Mouse (Mus musculus): ENCODE measurements around the gene Slc25a11.

Slc25a11 gene

DNA sequence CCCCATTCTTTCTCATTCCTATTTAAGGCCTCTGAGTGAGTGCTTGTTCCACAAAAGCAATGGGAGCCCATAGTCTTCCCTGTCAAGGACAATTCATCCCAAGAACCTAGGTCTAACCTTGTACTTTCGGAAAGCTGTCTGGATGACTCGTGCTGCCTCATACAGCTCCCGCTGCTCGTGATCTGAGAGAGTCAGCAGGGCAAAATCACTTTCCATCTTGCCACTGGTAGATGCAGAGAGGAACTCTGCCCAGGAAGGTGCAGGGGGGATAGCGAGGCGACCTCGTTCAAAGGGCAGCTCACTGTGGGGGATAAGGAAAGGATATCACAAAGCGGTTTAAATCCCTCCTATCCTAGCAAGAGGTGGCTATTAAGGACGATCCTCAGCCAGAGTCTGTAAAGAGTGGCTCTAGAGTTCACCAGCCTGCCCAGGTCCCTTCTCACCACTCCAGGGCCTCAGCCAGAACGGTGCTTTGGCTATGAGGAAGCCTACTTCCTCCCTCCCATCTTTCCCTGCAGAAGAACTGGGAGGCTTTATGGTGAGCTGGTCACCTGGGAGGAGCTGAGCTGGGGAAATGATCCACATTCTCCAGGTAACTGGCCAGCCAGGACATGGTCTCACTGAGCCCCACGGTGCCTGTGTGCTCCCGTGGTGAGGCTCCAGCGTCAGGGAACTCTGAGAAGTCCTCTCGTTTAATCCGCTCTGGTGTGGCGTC, 24.2 kb upstream of the Slc25a11 start:
- no peak for TF ChIP-seq GATA4 (IDR thresholded peaks at IDR 0.05; ENCODE audit: insufficient replicate concordance, low read length)

GRCm38 (mm10) chr11:70670483-70670882, 23.2 kb upstream of the Slc25a11 start:
- TF ChIP-seq GATA4 (IDR thresholded peaks at IDR 0.05; ENCODE audit: insufficient replicate concordance, low read length): no peak

- no peak for TF ChIP-seq GATA4 (IDR thresholded peaks at IDR 0.05; ENCODE audit: insufficient replicate concordance, low read length)
These were observed 22.5 kb upstream of the Slc25a11 start for GRCm38 (mm10) chr11:70669582-70670345.

DNA sequence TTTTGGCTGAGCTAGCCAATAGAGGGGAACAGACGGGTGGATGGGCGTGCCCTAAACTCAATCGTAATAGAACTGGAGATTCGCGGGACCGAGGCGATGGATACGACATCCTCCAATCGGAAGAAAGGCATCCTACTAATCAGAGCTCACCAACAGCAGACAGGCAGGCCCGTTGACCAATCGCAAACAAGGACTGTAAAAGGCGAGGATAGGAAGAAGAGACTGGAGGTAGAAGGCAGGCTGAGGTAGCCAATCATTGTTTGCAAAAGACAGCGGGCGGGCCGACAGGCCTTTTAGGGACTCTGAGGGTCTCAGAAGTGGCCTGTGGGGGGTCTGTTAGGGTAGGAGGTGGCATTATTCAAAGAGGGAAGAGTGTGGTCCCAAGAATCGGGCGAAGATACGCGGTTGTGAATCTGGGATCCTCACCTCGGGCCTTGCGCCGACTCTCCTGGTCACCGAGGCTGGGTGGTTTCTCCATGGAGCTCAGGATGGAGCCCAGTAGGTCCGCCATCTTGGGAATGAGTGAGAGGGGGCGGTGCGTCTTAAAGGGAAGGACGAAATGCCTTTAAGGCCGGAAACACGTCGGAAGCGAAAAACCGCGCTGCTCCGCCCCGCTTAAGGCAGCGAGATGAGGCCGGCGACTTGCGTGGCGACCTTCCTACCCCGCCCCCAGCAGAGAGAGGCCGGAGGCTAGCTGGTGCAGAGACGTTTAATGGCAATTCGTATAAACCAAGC, 21.7 kb upstream of the Slc25a11 start, which contains the start of gene Spag7:
TSS of gene Spag7 (minus strand) at position 646 of the 735 bp plus-strand sequence.
- TF ChIP-seq GATA4 (IDR thresholded peaks at IDR 0.05; ENCODE audit: insufficient replicate concordance, low read length): no peak

DNA sequence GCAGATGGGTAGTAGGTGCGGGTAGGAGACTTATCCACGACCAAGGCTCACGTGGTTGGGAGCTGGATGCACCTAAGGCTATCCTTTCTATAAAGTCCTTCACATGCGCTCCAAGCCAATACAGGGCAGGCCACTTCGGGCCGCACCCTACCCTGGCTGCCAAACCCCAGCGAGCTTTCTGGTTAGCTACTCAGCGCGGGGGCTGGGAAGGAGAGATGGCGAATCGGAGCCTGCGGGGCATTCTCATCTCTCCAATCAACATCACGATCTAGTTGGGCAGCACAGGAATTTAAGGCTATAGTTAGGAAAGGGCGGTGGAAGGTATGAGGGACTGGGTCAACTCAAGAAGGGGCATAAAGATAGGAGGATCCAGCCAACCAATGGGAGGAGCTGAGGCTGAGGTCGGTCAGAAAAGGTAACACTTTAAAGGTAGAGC, 21.1 kb upstream of the Slc25a11 start:
- no peak for TF ChIP-seq GATA4 (IDR thresholded peaks at IDR 0.05; ENCODE audit: insufficient replicate concordance, low read length)

DNA sequence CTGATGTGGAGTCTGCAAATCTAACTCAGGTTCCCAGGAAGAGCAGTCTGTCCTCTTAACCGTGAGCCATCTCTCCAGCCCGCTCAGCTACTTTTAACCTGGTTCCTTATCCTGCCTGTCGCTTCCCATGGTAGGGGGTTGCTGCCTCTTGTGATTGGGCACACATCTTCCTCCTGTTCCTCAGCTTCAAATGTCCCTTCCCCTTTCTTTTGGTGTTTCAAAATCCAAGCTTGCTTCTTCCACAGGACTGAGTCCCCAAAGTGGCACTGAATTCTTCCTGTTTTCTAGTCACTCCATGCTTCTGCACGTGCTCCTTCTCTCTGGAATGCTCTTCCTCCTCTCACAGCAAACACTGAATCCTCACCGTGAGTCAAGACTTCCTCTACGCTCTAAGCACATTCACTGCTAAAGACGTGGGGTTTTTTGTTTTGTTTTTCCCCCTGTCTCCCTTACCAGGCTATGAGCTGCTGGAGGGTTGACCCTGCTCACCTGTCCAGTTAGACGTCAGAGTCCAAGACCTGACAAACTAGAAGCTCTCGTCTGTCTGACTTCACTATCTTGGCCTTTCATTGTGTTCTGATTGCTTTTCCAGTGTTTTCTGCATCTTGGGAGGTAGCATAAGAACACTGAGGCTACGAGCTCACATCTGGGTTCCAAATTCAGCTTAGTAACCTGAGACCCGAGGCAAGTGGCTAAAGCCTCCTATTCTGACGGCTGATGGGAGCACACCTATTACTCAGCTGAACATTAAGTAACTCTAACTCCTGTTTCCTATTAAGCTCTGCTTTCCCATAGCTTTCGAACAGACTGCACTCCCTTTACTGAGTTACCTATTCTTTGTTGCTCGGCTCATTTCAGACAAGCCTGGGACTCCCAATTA, 20.2 kb upstream of the Slc25a11 start:
- TF ChIP-seq GATA4 (IDR thresholded peaks at IDR 0.05; ENCODE audit: insufficient replicate concordance, low read length): no peak

DNA sequence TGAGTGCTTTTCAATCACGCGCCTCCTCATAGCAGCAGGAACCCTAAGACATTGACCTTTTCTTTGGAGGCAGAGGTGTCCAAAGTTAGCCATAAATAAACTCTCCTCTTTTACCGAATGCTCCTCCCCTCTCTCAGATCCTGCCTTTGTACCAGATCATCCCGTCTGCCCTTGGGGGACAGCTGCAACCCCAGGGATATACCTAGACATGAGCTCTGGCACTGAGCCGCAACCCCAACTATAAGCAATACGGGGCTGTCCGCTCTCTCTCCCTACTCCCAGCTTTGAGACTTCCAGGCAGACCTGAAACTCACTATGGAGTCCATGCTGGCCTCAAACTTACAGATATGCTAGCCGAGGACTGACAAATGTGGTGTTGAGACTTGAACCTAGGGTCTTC, 19.4 kb upstream of the Slc25a11 start:
- TF ChIP-seq GATA4 (IDR thresholded peaks at IDR 0.05; ENCODE audit: insufficient replicate concordance, low read length): no peak

- TF ChIP-seq GATA4 (IDR thresholded peaks at IDR 0.05; ENCODE audit: insufficient replicate concordance, low read length): no peak
These were observed 17.5 kb upstream of the Slc25a11 start for GRCm38 (mm10) chr11:70664741-70665140.

DNA sequence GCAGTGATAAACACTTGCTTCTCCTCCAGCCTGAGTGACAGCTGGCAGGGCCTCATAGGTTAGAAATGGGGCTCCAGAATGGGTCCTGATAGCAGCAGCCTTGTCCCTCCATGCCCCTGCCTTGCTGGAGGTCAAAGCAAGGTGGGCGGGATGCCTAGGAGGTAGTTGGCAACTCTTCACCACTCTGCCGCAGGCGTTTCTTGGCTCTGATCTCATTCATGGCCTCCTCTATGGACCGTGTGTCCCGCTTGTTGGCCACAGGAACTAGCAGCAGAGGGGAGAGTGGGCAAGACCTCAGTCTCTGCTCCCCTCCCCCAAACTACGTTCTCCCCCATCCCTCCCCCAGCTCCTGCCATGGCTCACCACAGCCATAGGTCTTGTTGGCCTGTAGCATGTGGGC, 16.7 kb upstream of the Slc25a11 start:
- no peak for TF ChIP-seq GATA4 (IDR thresholded peaks at IDR 0.05; ENCODE audit: insufficient replicate concordance, low read length)

DNA sequence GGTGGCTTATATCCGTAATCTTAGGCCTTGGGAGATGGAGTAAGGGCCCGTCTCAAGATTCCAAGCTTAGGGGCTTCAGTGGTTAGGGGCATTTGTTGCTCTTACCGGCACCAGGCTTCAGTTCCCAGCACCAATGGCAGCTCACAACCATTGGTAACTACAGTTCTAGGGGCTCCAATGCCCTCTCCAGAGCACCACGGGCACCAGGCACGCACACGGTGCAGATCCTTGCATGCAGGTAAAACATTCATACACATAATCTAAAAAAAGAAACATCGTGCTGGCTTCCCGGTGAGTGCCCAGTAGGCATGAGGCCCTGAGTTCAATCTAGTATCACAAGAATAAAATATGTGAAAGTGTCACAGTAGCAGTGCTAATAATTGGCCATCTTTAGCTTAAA, 15.8 kb upstream of the Slc25a11 start:
- no peak for TF ChIP-seq GATA4 (IDR thresholded peaks at IDR 0.05; ENCODE audit: insufficient replicate concordance, low read length)

- no peak for TF ChIP-seq GATA4 (IDR thresholded peaks at IDR 0.05; ENCODE audit: insufficient replicate concordance, low read length)
These were observed 13.3 kb upstream of the Slc25a11 start for GRCm38 (mm10) chr11:70660571-70660970.

DNA sequence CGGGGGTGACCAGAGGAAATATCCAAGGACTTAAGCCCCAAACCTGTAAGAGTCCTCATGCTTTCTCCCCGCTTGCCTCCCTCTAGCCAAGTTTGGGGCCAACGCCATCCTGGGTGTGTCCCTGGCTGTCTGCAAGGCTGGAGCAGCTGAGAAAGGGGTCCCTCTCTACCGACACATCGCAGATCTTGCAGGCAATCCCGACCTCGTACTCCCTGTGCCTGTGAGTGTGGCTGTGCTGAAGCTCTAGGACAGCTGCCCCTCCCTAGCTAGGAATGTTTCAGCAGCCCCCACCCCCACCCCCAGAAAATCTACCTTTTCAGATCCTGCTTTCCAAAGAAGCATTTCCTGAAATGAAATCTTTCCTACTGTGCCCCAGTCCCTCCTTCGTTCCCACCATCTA, 11.7 kb upstream of the Slc25a11 start:
- TF ChIP-seq GATA4 (IDR thresholded peaks at IDR 0.05; ENCODE audit: insufficient replicate concordance, low read length): no peak

GRCm38 (mm10) chr11:70658521-70658920, 11.2 kb upstream of the Slc25a11 start:
- no peak for TF ChIP-seq GATA4 (IDR thresholded peaks at IDR 0.05; ENCODE audit: insufficient replicate concordance, low read length)

DNA sequence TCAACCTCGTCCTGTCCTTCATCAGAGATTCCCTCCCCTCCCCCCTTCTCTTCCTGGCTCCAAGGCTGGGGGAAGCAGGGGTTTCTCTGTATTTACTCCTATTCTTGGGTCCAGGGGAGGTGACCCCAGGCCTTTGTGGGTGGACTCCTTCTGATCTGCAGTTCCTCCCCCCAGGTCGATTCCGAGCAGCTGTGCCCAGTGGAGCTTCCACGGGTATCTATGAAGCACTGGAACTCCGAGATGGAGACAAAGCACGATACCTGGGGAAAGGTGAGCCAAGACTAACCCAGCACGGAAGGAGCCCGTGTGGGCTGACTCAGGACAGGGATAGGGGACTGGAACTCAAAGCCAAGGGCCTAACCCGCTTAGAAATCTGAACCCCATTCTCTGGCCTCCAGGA, 10.7 kb upstream of the Slc25a11 start:
- TF ChIP-seq GATA4 (IDR thresholded peaks at IDR 0.05; ENCODE audit: insufficient replicate concordance, low read length): no peak

DNA sequence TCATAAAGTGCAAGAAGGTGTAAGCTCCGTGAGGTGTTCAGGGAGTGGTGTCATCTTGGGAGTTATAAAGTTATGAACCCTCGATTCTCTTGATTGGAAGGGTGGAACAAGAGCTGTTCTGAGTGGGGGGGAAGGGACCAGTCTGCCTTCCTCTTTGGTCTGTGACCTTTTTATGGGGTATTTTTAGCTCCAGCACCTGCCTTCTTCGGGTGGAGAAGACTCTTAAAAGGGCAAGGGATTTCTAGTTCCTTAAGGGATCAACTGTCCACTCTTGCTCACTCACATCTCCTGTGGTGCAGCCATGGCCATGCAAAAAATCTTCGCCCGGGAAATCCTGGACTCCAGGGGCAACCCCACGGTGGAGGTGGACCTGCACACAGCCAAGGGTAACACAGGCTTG, 10.3 kb upstream of the Slc25a11 start:
- no peak for TF ChIP-seq GATA4 (IDR thresholded peaks at IDR 0.05; ENCODE audit: insufficient replicate concordance, low read length)
